Mouse (Mus musculus) CD4-positive naive resting alpha-beta T cell, adult 57 days (primary cell): ENCODE measurements around the gene Gm31571. TPM values are rescaled to one million over a fixed set of nuclear protein-coding genes. Genes with fewer than 3 reads are reported as not detected.

Experiments used
- total RNA-seq: library from RNA; stranded (reverse); gene quantifications from one replicate; pipeline ENCODE4 v1.2.4, GENCODE M21; 2023

The Gm31571 gene
- total RNA-seq = not detected

GRCm38 (mm10) chrY:22051253-22051652 lies at the start of gene Gm31571:
Gene Gm31571 (minus strand): TSS chrY:22051353.

